Mouse (Mus musculus) liver, embryonic 14.5 days (tissue): ENCODE data around the gene Gabrg3. TPM values are rescaled to one million over a fixed set of nuclear protein-coding genes. Genes with fewer than 3 reads are reported as not detected.

ENCODE experiments used
- ATAC-seq: fragments of 200-750 bp; cut with Nextera tagmentation; 2 replicates; pipeline ENCODE4 v1.8.0; 2017; ENCODE audit warnings: moderate number of reproducible peaks, mild to moderate bottlenecking, moderate library complexity; ENCODE audit not compliant: insufficient read depth
- DNase-seq, 3 experiments: peaks; one replicate each; pipeline ENCODE4 v3.0.0-alpha.2; 2012 to 2013; ENCODE audit warnings: low read depth in 3 of 3, low spot score in 3 of 3
- H3K27ac ChIP-seq: fragments of 300-500 bp; sonication (generic); 2 replicates; pipeline ENCODE4 v1.5.1; 2014; ENCODE audit warnings: moderate library complexity, mild to moderate bottlenecking, control low read depth, inconsistent platforms
- H3K27me3 ChIP-seq: fragments of 300-500 bp; sonication (generic); 2 replicates; pipeline ENCODE4 v1.6.1; 2014; ENCODE audit warnings: mild to moderate bottlenecking, low read length, moderate library complexity; ENCODE audit not compliant: control insufficient read depth, insufficient read depth
- H3K36me3 ChIP-seq: fragments of 300-500 bp; sonication (generic); replicated peaks from 2 replicates; pipeline ENCODE4 v1.6.1; 2014; ENCODE audit warnings: low read depth; ENCODE audit not compliant: control insufficient read depth, insufficient read depth
- H3K4me1 ChIP-seq, 2 experiments: fragments of 200-500 bp in 1 of 2; fragments of 300-500 bp in 1 of 2; sonication (generic) in 1 of 2; replicated peaks; 2 replicates each; pipeline ENCODE4 v1.6.1; 2012 to 2014; ENCODE audit warnings: antibody characterized with exemption in 1 of 2, inconsistent platforms in 1 of 2, low read length in 1 of 2; ENCODE audit not compliant: control insufficient read depth in 2 of 2, insufficient read depth in 2 of 2
- H3K4me2 ChIP-seq: fragments of 300-500 bp; sonication (generic); 2 replicates; pipeline ENCODE4 v1.6.1; 2014; ENCODE audit warnings: low read depth, mild to moderate bottlenecking, control low read depth, moderate library complexity
- H3K4me3 ChIP-seq, 2 experiments: fragments of 200-500 bp in 1 of 2; fragments of 300-500 bp in 1 of 2; sonication (generic) in 1 of 2; 2 replicates each; pipeline ENCODE4 v1.5.1; 2012 to 2014; ENCODE audit warnings: low read depth in 2 of 2, low read length in 2 of 2, mild to moderate bottlenecking in 2 of 2, control low read depth in 1 of 2, inconsistent platforms in 1 of 2, moderate library complexity in 1 of 2; ENCODE audit not compliant: insufficient read depth in 1 of 2
- H3K9ac ChIP-seq: fragments of 300-500 bp; sonication (generic); replicated peaks from 2 replicates; pipeline ENCODE4 v1.6.1; 2014; ENCODE audit warnings: mild to moderate bottlenecking, control low read depth, moderate library complexity
- H3K9me3 ChIP-seq: fragments of 300-500 bp; sonication (generic); 2 replicates; pipeline ENCODE4 v1.6.1; 2016; ENCODE audit warnings: low read length, mixed read lengths; ENCODE audit not compliant: control insufficient read depth
- CTCF ChIP-seq: IDR thresholded peaks from 2 replicates; pipeline ENCODE4 v1.5.1; 2016; ENCODE audit warnings: antibody characterized with exemption, low read depth, control low read depth
- EP300 ChIP-seq: IDR thresholded peaks from 2 replicates; pipeline ENCODE4 v1.6.1; 2016; ENCODE audit warnings: antibody characterized with exemption, low read depth
- WGBS: fragments of 180-500 bp; shearing (Covaris S2); extraction: QIAGEN DNeasy Blood & Tissue Kit; methylation state at CpG from one replicate; pipeline ENCODE4 v1.1.7; 2014; ENCODE audit not compliant: insufficient replicate concordance; 5-methylcytosine and 5-hydroxymethylcytosine counted together
- polyA plus RNA-seq, 2 experiments: library from polyadenylated mRNA; depleted of rRNA in 1 of 2; stranded (reverse) in 1 of 2; unstranded in 1 of 2; fragments of >200 nt; fragmentation: Nextera tagmentation in 1 of 2; extraction: Ambion mirVana in 1 of 2; gene quantifications; 2 replicates each; pipeline versions ENCODE4 v1.2.1 to v1.2.3; 2012 to 2014

The Gabrg3 gene
- polyA plus RNA-seq, 2 experiments: 0.03 TPM; not detected in 1

DNA sequence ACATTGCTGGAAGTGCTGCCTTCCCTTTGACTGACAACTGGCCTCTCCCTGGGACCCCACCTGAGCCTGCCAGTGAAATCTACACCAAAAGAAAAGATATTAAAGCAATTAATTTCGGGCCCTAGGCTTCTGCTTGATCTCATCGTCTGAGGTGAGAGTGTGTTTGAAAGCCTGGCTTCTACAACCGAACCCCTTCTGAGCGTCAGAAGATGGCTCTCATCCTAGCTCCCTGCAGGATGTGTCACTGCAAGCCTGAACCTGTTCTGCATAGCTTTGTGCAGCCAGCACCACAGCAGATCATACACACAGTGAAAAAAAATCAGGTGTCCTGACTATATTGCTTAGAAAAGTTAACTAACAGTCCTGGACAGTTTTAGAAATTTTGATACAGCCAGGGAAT is 618.8 kb downstream of the Gabrg3 start:
- H3K9ac ChIP-seq: no peak overlapping the region
- H3K4me2 ChIP-seq: no peak overlapping the region
- TF ChIP-seq CTCF: no peak
- no peak for TF ChIP-seq EP300
- no peaks in the 10 kb centered on the region for H3K36me3 ChIP-seq
- no peak overlapping the region for H3K27ac ChIP-seq
- no peaks in the 10 kb centered on the region for H3K9me3 ChIP-seq
- no peak for ATAC-seq
- H3K4me3 ChIP-seq: no peak overlapping the region
- H3K4me1 ChIP-seq: no peaks in the 10 kb centered on the region
- no peaks in the 10 kb centered on the region for H3K27me3 ChIP-seq
- WGBS: 40% methylated on average over 4 of the region's 4 CpGs
- no peak for DNase-seq

DNA sequence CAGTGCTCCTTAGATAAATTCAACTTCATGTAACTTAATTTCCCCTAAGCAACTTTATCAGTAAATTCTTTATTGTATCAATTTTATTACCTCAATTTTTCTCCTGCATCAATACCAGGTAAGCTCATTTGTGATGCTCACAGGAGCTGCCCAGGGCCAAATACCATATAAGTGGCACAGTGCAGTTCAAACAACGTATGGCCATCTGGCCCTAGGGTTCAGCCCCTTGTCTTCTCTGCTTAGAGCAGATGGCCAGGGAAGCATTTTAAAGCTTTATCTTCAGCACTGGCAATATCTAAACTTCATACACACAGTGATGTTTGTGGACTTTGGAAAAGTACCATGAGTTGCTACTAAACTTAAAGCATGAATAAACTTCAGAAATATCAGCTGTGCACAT is 619.2 kb downstream of the Gabrg3 start:
- no peak for ATAC-seq
- TF ChIP-seq EP300 (no peak), CTCF (no peak)

DNA sequence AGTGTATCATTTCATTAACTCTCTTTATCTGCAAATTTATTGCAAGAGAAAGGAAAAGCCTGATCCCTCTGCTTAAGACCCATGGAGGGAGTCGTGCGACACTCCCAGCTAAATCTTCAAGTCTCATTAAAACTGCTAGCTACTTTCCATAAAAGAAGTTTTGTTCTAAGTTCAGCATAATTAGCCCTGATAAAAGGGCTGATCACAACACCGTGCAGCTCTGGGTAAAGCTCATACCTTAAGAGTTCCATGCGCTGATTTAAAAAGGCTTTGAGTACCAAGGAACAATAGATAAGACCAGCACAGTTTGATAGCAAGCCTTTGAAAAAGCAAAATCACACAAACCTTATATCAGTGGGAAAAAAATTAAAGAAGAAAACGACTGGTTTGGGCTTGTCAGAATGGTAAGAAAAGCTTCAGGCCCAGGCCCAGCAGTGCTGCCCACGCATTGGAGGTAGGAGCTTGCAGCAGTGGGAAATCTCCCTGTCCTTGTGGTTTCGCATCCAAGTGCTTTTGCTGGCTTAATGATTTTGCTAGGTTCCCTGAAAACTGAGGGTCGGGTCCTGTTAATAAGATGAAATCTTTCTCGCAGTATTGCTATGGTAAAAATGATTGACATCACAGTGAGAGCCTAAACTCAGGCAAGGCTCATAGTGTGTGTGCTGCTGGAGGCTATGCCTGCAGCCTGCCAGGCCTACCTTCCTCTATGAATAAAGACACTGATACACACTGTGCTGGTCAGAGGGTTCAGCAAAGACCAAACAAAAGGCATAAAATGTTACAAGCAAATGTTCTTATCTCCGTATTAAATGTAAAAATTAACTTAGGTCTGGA is 621.2 kb downstream of the Gabrg3 start:
- no peak overlapping the region for H3K27ac ChIP-seq
- H3K9me3 ChIP-seq: no peaks in the 10 kb centered on the region
- DNase-seq: no peak
- H3K36me3 ChIP-seq: no peaks in the 10 kb centered on the region
- H3K4me1 ChIP-seq: no peaks in the 10 kb centered on the region
- no peak overlapping the region for H3K4me3 ChIP-seq
- TF ChIP-seq EP300: no peak
- no peak for TF ChIP-seq CTCF
- H3K27me3 ChIP-seq: no peaks in the 10 kb centered on the region
- no peak overlapping the region for H3K4me2 ChIP-seq
- 62% methylated on average over 10 of the region's 10 CpGs for WGBS
- H3K9ac ChIP-seq: no peak overlapping the region
- no peak for ATAC-seq

More for the DNA sequence above, 619.2 kb downstream of the Gabrg3 start:
- Histone ChIP-seq H3K4me1 (no peaks in the 10 kb centered on the region), H3K27ac (no peak overlapping the region), H3K9ac (no peak overlapping the region), H3K4me2 (no peak overlapping the region), H3K36me3 (no peaks in the 10 kb centered on the region), H3K9me3 (no peaks in the 10 kb centered on the region), H3K4me3 (no peak overlapping the region), H3K27me3 (no peaks in the 10 kb centered on the region)
- DNase-seq: no peak
- 34% methylated on average over 1 of the region's 1 CpGs for WGBS

DNA sequence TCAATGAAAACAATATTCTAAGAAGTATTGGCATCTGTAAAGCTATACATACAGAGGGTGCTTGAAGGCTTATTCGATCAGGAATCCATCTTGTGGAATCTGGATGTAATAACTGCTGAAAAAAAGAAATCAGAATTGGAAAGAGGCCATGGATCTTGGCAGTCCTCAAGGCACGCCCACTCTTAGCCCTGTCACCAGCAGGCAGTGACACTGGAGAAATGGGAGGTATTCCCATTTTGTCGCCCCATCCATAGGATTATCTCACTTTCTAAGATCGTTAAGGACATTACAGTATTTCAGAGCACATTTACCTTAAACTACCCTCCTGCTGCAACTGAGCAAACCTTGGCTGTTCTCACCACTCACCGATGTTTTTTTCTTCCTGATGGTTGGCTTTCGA is 657.8 kb downstream of the Gabrg3 start:
- H3K9ac ChIP-seq: no peak overlapping the region
- H3K4me1 ChIP-seq: no peaks in the 10 kb centered on the region

More for the DNA sequence above, 657.8 kb downstream of the Gabrg3 start:
- Histone ChIP-seq H3K4me2 (no peak overlapping the region), H3K27me3 (no peaks in the 10 kb centered on the region), H3K9me3 (no peaks in the 10 kb centered on the region), H3K27ac (no peak overlapping the region), H3K36me3 (no peaks in the 10 kb centered on the region), H3K4me3 (no peak overlapping the region)
- no peak for DNase-seq
- no peak for ATAC-seq
- TF ChIP-seq EP300 (no peak), CTCF (no peak)
- 62% methylated on average over 6 of the region's 6 CpGs for WGBS

Other genes starting within 250 kb of the Gabrg3 start
- gene Gabrb3, start 32.5 kb upstream of the Gabrg3 start, polyA plus RNA-seq (2012; rRNA removed): 0.02 and 0.05 TPM in 2 replicates
- 0.08 TPM in 1 of 2 replicates, not detected in the other for gene Gabrb3, start 32.5 kb upstream of the Gabrg3 start, polyA plus RNA-seq (2014; fragmentation: Nextera tagmentation; extraction: Ambion mirVana)
- 0.03 TPM in 1 of 2 replicates, not detected in the other for gene Gabra5, start 122.9 kb upstream of the Gabrg3 start, polyA plus RNA-seq (2012; rRNA removed)
- not detected in 2 replicates for gene Gabra5, start 122.9 kb upstream of the Gabrg3 start, polyA plus RNA-seq (2014; fragmentation: Nextera tagmentation; extraction: Ambion mirVana)